18 mouse cellular contexts compared by ENCODE assay signal in genomic region chr6:84017392-84017791, GRCm38 (mm10). TPM values are rescaled to one million over a fixed set of nuclear protein-coding genes. Genes with fewer than 3 reads are reported as not detected.
DNase-seq lines count a peak whose midpoint lies in the region; ATAC-seq and TF ChIP-seq lines count a peak whose summit lies in the region.
"Had no signal": no experiment of that assay in that cellular context is flagged by ENCODE, and none has a peak within 500 bp of the region (broad histone marks: within the 10 kb centered on the region; RNA-seq: fewer than 3 reads in every experiment).

No protein-coding gene starts in this region.

- no peak for TF ChIP-seq RAD21 in MEL (IDR thresholded peaks at IDR 0.05; ENCODE audit: low read depth, low read length)

- ATAC-seq in liver, postnatal 0 days: no peak
- no peak for ATAC-seq in liver, embryonic 11.5 days (replicated peaks; ENCODE audit: low FRiP score)
- 0 out of 2 replicates have a peak, but pooled peaks have one; percentile 24 for ATAC-seq in neutrophil, adult 5-6 weeks (ENCODE audit: extremely low read depth, insufficient number of reproducible peaks, low FRiP score, poor library complexity, severe bottlenecking)
- ATAC-seq in forebrain, embryonic 12.5 days (ENCODE audit: low FRiP score): no peak
- ATAC-seq in forebrain, embryonic 13.5 days: no peak
- ATAC-seq: forebrain, embryonic 16.5 days had no signal

- H3K9ac ChIP-seq in liver, postnatal 0 days (replicated peaks): no peak overlapping the region
- no peak overlapping the region for H3K9ac ChIP-seq in liver, embryonic 11.5 days (ENCODE audit: low read depth, low read length)
- no peak overlapping the region for H3K9ac ChIP-seq in MEL (ENCODE audit: control insufficient read depth, low read depth, low read length, poor library complexity, severe bottlenecking)
- no peak overlapping the region for H3K9ac ChIP-seq in forebrain, embryonic 12.5 days
- H3K9ac ChIP-seq in forebrain, embryonic 13.5 days: no peak overlapping the region
- H3K9ac ChIP-seq: kidney, embryonic 15.5 days; limb, embryonic 12.5 days; lung, embryonic 15.5 days; neural tube, embryonic 15.5 days had no signal

- no peak overlapping the region for H3K27ac ChIP-seq in liver, postnatal 0 days (ENCODE audit: low read depth)
- H3K27ac ChIP-seq in liver, embryonic 11.5 days (ENCODE audit: low read depth, low read length): no peak overlapping the region
- H3K27ac ChIP-seq in MEL (ENCODE audit: control insufficient read depth, low read depth, low read length): no peak overlapping the region
- H3K27ac ChIP-seq in forebrain, embryonic 12.5 days: no peak overlapping the region
- no peak overlapping the region for H3K27ac ChIP-seq in forebrain, embryonic 13.5 days
- H3K27ac ChIP-seq: kidney, embryonic 15.5 days; layer of hippocampus, adult 2 months; limb, embryonic 12.5 days; lung, embryonic 15.5 days; neural tube, embryonic 15.5 days had no signal

- H3K36me3 ChIP-seq in liver, postnatal 0 days (replicated peaks; ENCODE audit: insufficient read depth, low read length): no peaks in the 10 kb centered on the region
- H3K36me3 ChIP-seq in liver, embryonic 11.5 days (ENCODE audit: control insufficient read depth, insufficient read depth, low read length): no peaks in the 10 kb centered on the region
- no peaks in the 10 kb centered on the region for H3K36me3 ChIP-seq in MEL (ENCODE audit: control insufficient read depth in 1 of 2, insufficient read depth in 2 of 2, low read length in 2 of 2)
- no peaks in the 10 kb centered on the region for H3K36me3 ChIP-seq in forebrain, embryonic 12.5 days (replicated peaks)
- no peaks in the 10 kb centered on the region for H3K36me3 ChIP-seq in forebrain, embryonic 13.5 days (ENCODE audit: poor library complexity, severe bottlenecking)
- H3K36me3 ChIP-seq: kidney, embryonic 15.5 days; limb, embryonic 12.5 days; lung, embryonic 15.5 days; neural tube, embryonic 15.5 days had no signal

- 41% methylated on average over 3 of the region's 3 CpGs for WGBS in liver, postnatal 0 days (ENCODE audit: insufficient replicate concordance)
- 48% methylated on average over 3 of the region's 3 CpGs for WGBS in liver, embryonic 11.5 days
- 75% methylated on average over 3 of the region's 3 CpGs for WGBS in forebrain, embryonic 12.5 days
- 60% methylated on average over 3 of the region's 3 CpGs for WGBS in forebrain, embryonic 13.5 days

- no peaks in the 10 kb centered on the region; the same call in 1 of the 2 replicates for H3K4me1 ChIP-seq in liver, postnatal 0 days (ENCODE audit: insufficient read depth)
- no peaks in the 10 kb centered on the region for H3K4me1 ChIP-seq in liver, embryonic 11.5 days (replicated peaks; ENCODE audit: control insufficient read depth, insufficient read depth, low read length)
- H3K4me1 ChIP-seq in MEL (ENCODE audit: control insufficient read depth in 1 of 2, insufficient read depth in 2 of 2, low read length in 2 of 2): no peaks in the 10 kb centered on the region
- peaks cover 7% of the 10 kb centered on the region; the same call in 1 of the 2 replicates for H3K4me1 ChIP-seq in forebrain, embryonic 12.5 days
- peaks cover 8% of the 10 kb centered on the region for H3K4me1 ChIP-seq in forebrain, embryonic 13.5 days

- no peak for TF ChIP-seq EP300 in liver, postnatal 0 days (IDR thresholded peaks at IDR 0.05; ENCODE audit: low read depth)
- no peak for TF ChIP-seq EP300 in MEL (IDR thresholded peaks at IDR 0.05; ENCODE audit: low read depth in 1 of 2, low read length in 2 of 2)

- no peak for TF ChIP-seq POLR2A in MEL (IDR thresholded peaks at IDR 0.05; ENCODE audit: control insufficient read depth in 1 of 2, insufficient read depth in 1 of 2, low read depth in 1 of 2, low read length in 2 of 2, poor library complexity in 1 of 2)

- no peak overlapping the region for H3K4me3 ChIP-seq in liver, postnatal 0 days (ENCODE audit: low read depth, low read length)
- H3K4me3 ChIP-seq in liver, embryonic 11.5 days (ENCODE audit: low read depth, low read length): no peak overlapping the region
- no peak overlapping the region for H3K4me3 ChIP-seq in MEL (ENCODE audit: control insufficient read depth in 1 of 2, insufficient read depth in 1 of 2, low read depth in 2 of 2, low read length in 2 of 2)
- no peak overlapping the region for H3K4me3 ChIP-seq in forebrain, embryonic 12.5 days (replicated peaks)
- no peak overlapping the region for H3K4me3 ChIP-seq in forebrain, embryonic 13.5 days
- H3K4me3 ChIP-seq: kidney, embryonic 15.5 days; layer of hippocampus, adult 2 months; limb, embryonic 12.5 days; lung, embryonic 15.5 days; neural tube, embryonic 15.5 days had no signal

- no peaks in the 10 kb centered on the region for H3K79me2 ChIP-seq in MEL (ENCODE audit: control insufficient read depth, insufficient read depth, low read length, poor library complexity)

- H3K9me3 ChIP-seq in liver, postnatal 0 days (ENCODE audit: low read length): no peaks in the 10 kb centered on the region
- H3K9me3 ChIP-seq in liver, embryonic 11.5 days (ENCODE audit: control insufficient read depth, low read length): no peaks in the 10 kb centered on the region
- H3K9me3 ChIP-seq in MEL (replicated peaks; ENCODE audit: insufficient read depth, low read length): no peaks in the 10 kb centered on the region
- no peaks in the 10 kb centered on the region for H3K9me3 ChIP-seq in forebrain, embryonic 12.5 days
- H3K9me3 ChIP-seq in forebrain, embryonic 13.5 days (replicated peaks): no peaks in the 10 kb centered on the region
- H3K9me3 ChIP-seq: kidney, embryonic 15.5 days; limb, embryonic 12.5 days; lung, embryonic 15.5 days; neural tube, embryonic 15.5 days had no signal

- DNase-seq in embryo, embryonic 10.5 days (ENCODE audit: low spot score): peak; percentile 30
- no peak for DNase-seq in embryo, embryonic 9.5 days (ENCODE audit: extremely low spot score)
- no peak for DNase-seq in liver, postnatal 0 days
- no peak for DNase-seq in liver, embryonic 11.5 days (ENCODE audit: low spot score)
- no peak for DNase-seq in MEL (ENCODE audit: low read depth, low spot score)
- DNase-seq: B cell, adult 2 months; cerebellum, adult 18-20 months; heart, postnatal 36 days had no signal

- no peak overlapping the region for H3K4me2 ChIP-seq in liver, postnatal 0 days (ENCODE audit: low read depth, low read length)
- no peak overlapping the region for H3K4me2 ChIP-seq in liver, embryonic 11.5 days
- no peak overlapping the region for H3K4me2 ChIP-seq in forebrain, embryonic 12.5 days
- no peak overlapping the region for H3K4me2 ChIP-seq in forebrain, embryonic 13.5 days
- H3K4me2 ChIP-seq: kidney, embryonic 15.5 days; limb, embryonic 12.5 days; lung, embryonic 15.5 days; neural tube, embryonic 15.5 days had no signal

- TF ChIP-seq CTCF in liver, postnatal 0 days (IDR thresholded peaks at IDR 0.05; ENCODE audit: low read depth): peak; percentile 34
- TF ChIP-seq CTCF in MEL (IDR thresholded peaks at IDR 0.05 in 2 of 3, conservative IDR thresholded peaks at IDR 0.05 in 1 of 3; ENCODE audit: control insufficient read depth in 1 of 3, insufficient read depth in 1 of 3, low read depth in 2 of 3, low read length in 3 of 3, poor library complexity in 1 of 3, severe bottlenecking in 1 of 3): peak in 2 of 3 experiments; percentile 12 to 19; a peak in 1 of 6 replicates

- peaks cover 17% of the 10 kb centered on the region for H3K27me3 ChIP-seq in liver, postnatal 0 days (ENCODE audit: insufficient read depth, low read length)
- peaks cover 22% of the 10 kb centered on the region for H3K27me3 ChIP-seq in liver, embryonic 11.5 days (replicated peaks; ENCODE audit: control insufficient read depth, insufficient read depth, low read length)
- H3K27me3 ChIP-seq in MEL (ENCODE audit: control insufficient read depth in 1 of 2, insufficient read depth in 2 of 2, low read length in 2 of 2): no peaks in the 10 kb centered on the region
- H3K27me3 ChIP-seq in forebrain, embryonic 12.5 days: peaks cover 29% of the 10 kb centered on the region
- H3K27me3 ChIP-seq in forebrain, embryonic 13.5 days: peaks cover 27% of the 10 kb centered on the region

TF ChIP-seq in MEL, 35 proteins besides CTCF, POLR2A, EP300 and RAD21:
- TF ChIP-seq MAFK (IDR thresholded peaks at IDR 0.05; ENCODE audit: borderline replicate concordance, low read depth, low read length) (no peak), TAL1 (IDR thresholded peaks at IDR 0.05; ENCODE audit: low read length) (no peak), SMC3 (IDR thresholded peaks at IDR 0.05; ENCODE audit: low read depth, low read length) (peak; percentile 34)

RNA-seq across cellular contexts. Expression of gene Dysf, which starts 9.0 kb away (rescaled TPM):
- polyA plus RNA-seq in liver, postnatal 0 days (2015; fragmentation: Nextera tagmentation; extraction: Ambion mirVana): 2.0 and 2.7 TPM in 2 replicates
- polyA plus RNA-seq in liver, embryonic 11.5 days (2014; fragmentation: Nextera tagmentation; extraction: Ambion mirVana): 4.7 and 5.3 TPM in 2 replicates
- not detected in 2 replicates for total RNA-seq in MEL (2012; rRNA removed)
- not detected for polyA plus RNA-seq in MEL (2012; ENCODE audit: insufficient read depth in 1 of 2, insufficient read length in 2 of 2, low read depth in 1 of 2, low replicate concordance in 2 of 2, missing spikeins in 1 of 2)
- 0.12 TPM in 1 of 2 replicates, not detected in the other for total RNA-seq in neutrophil, adult 5-6 weeks (2017)
- 3.7 and 4.3 TPM in 2 replicates for polyA plus RNA-seq in forebrain, embryonic 12.5 days (2016; fragmentation: Nextera tagmentation; extraction: Ambion mirVana)
- polyA plus RNA-seq in forebrain, embryonic 13.5 days (2015; fragmentation: Nextera tagmentation; extraction: Ambion mirVana): 1.3 and 2.1 TPM in 2 replicates
- total RNA-seq: megakaryocyte-erythroid progenitor cell, adult 5-6 weeks had no signal
